Mouse (Mus musculus): ENCODE results near the gene Gm10772.
"Not testable (repeated sequence)": the region's sequence is repeated elsewhere in the genome, so short reads cannot be mapped to it uniquely, and the experiment has no call there.

Gm10772 gene

GRCm38 (mm10) chr13:66227473-66227872 is at the start of gene Gm10772:
Gene Gm10772, minus strand, starts transcription at chr13:66227573.
- not testable (repeated sequence) for DNase-seq (ENCODE audit: low read depth, low spot score)

GRCm38 (mm10) chr13:66263914-66264313 is 36.5 kb upstream of the Gm10772 start:
- DNase-seq (ENCODE audit: low read depth, low spot score), result not testable (repeated sequence)

GRCm38 (mm10) chr13:66263141-66263540 is 35.8 kb upstream of the Gm10772 start:
- not testable (repeated sequence) for DNase-seq (ENCODE audit: low read depth, low spot score)

GRCm38 (mm10) chr13:66214349-66214748 is 13.0 kb downstream of the Gm10772 start:
- no peak for DNase-seq (ENCODE audit: low read depth, low spot score)

- DNase-seq (ENCODE audit: low read depth, low spot score), result not testable (repeated sequence)
These were observed 13.6 kb downstream of the Gm10772 start for GRCm38 (mm10) chr13:66213811-66214210.

- DNase-seq (ENCODE audit: low read depth, low spot score), result not testable (repeated sequence)
These were observed 48.2 kb downstream of the Gm10772 start for GRCm38 (mm10) chr13:66179172-66179571.

Measured in telencephalon, adult 2 months (tissue).